Mouse (Mus musculus) thymus, postnatal 36 days (tissue): ENCODE data around the gene Mup18.
"Not testable (repeated sequence)": the region's sequence is repeated elsewhere in the genome, so short reads cannot be mapped to it uniquely, and the experiment has no call there.

ENCODE experiments used
- DNase-seq, 2 experiments: peaks; one replicate each; pipeline ENCODE4 v3.0.0; 2022; ENCODE audit warnings: mixed read lengths in 2 of 2

Gene Mup18

GRCm38 (mm10) chr4:61674036-61674435 is at the start of gene Mup18:
TSS of gene Mup18 (minus strand) at chr4:61674136.
- not testable (repeated sequence) for DNase-seq

GRCm38 (mm10) chr4:61714296-61714695 is 40.4 kb upstream of the Mup18 start:
- DNase-seq = not testable (repeated sequence)
